Mouse (Mus musculus) G1E (cell line): ENCODE results near the gene Lmna.

ENCODE experiments used
- CTCF ChIP-seq: IDR thresholded peaks from 2 replicates; pipeline ENCODE4 v1.5.1; 2012; ENCODE audit warnings: low read depth, low read length, inconsistent platforms, mixed read lengths
- TAL1 ChIP-seq: conservative IDR thresholded peaks from 2 replicates; pipeline ENCODE4 v1.6.1; 2012; ENCODE audit warnings: low read depth, low read length, inconsistent platforms, mixed read lengths

DNA sequence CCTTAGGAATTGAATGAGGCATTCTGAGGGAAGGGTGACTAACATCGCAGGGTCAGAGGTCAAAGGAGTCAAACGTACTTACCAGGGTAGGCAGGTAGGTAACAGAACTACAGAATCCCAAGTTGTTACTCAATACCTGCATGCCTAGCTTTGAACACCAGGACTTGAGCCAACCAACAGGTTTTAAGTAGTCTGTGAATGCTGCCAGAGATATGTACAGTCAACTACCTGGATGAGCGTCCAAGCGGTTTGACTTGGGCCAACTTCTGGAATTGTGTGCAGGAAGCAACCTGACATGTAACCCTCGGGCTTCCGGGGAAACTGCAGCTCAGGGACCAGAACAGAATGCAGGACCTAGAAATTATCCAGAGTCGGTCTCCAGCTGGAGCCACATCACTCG lies 13.3 kb upstream of the Lmna start:
- TF ChIP-seq TAL1 (no peak), CTCF (no peak)
